Mouse (Mus musculus): Measurements from ENCODE around the gene Tmem72.

Tmem72 gene

GRCm38 (mm10) chr6:116716666-116717065 is at the start of gene Tmem72:
Gene Tmem72 (minus strand): TSS chr6:116716913.
- no peak for DNase-seq (ENCODE audit: low read depth)

DNA sequence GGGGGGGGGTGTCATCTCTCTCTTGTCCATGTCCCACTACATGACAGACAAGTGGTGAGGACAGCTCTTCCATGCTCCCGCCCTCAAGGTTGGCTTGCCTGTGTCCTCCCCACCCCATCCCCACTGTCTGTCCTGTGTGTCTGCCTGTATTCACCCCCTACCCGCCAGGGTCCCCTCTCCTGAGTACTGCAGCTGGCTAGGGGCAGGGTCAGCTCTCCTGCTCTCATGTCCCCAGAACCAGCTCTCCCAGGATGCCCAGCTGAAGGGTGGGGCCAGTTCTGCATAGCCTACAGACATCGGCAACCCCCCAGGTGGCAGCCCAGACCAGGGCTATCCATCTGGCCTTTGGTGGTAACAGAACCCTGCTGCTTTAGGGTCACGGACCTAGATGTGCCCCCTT is 47.8 kb upstream of the Tmem72 start:
- DNase-seq (ENCODE audit: low read depth), result no peak

DNA sequence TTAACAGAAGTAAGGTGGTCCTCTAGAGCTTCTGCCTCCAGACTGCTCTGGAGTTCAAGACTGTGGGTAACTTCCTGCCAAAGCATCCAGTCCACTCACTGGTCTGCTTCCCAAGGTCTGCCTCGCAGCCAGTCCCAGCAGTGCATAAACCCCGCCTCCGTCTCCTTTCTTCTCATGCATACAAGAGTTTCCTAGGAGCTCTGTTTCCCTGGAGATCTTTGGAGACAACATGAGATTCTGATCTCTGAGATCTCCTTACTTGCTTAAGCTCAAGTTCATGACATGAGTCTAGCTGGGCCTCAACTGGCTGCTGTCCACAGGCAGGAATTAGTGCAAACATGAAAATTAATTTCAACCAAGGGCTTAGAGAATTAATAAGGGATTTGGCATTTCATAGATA is 45.6 kb upstream of the Tmem72 start:
- no peak for DNase-seq (ENCODE audit: low read depth)

- DNase-seq (ENCODE audit: low read depth), result no peak
Observed at GRCm38 (mm10) chr6:116760181-116760580, 43.5 kb upstream of the Tmem72 start.

GRCm38 (mm10) chr6:116756364-116756763 is 39.7 kb upstream of the Tmem72 start:
- DNase-seq (ENCODE audit: low read depth), result no peak

DNA sequence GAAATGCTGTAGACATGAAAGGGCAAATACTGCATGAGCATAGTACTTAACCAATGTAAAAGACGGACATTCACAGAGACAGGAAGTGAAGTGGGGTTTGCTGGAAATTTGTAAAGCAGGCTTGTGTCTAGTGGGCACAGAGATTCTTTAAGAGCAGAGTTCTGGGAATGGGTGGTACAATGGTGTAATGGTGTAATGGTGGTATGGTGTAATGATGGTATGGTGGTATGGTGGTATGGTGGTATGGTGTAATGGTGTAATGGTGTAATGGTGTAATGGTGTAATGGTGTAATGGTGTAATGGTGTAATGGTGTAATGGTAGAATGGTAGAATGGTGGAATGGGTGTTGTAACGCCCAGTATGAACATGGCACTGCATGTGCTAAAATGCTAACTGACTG is 21.3 kb upstream of the Tmem72 start:
- DNase-seq (ENCODE audit: low read depth), result no peak

DNA sequence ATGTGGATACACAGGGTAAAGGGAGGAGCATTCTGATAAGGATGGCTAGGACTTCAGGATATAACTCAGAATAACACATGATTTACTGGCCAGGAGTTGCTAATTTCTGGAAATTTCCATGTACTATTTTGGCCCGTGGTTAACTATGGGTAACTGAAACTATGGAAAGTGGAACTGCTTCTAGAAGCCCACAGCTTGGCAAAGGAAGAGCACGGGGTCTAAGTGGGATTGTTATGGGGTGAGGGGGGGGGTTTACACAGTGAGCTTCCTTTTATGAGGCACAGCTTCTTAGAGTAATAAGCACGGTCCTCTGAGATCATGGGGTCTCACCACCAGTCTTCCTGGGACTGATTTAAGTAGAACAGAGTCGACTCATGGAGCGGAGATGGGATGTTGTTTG is 18.6 kb upstream of the Tmem72 start:
- DNase-seq (ENCODE audit: low read depth), result no peak

GRCm38 (mm10) chr6:116733577-116733976 is 16.9 kb upstream of the Tmem72 start:
- DNase-seq (ENCODE audit: low read depth), result no peak

DNA sequence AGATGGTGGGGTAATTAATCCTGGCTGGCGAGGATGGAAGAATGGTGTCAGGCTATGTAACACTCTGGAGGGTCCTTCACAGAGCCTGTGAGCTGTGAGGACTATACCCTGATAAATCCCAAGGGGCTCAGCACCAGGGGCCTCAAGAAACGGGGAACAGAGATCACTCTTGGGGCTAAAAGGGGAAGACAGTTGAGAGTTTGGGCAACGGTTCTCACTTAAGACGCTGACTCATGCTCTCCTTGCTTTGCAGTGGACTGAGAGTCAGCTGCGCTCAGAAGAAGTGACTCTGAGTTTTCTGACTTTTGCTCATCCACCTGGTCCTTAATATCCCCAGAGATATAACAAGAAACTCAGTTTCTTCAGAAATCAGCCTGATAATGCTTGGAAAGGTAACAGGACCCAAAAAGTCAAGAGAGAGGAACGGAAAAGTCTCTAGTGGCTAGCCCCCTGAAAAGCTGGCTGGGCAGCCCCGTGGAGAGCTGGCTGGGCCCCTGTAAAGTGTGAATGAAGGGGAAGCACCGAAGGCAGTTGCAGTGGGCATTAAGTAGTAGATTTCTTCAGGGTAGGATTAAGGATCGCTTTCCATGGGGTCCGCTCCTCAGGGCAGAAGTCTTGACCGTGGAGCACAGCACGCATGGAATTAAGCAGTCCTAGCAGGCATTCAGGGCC is 7.9 kb upstream of the Tmem72 start:
- DNase-seq (ENCODE audit: low read depth), result peak; percentile 42

GRCm38 (mm10) chr6:116718920-116719319 is 2.2 kb upstream of the Tmem72 start:
- no peak for DNase-seq (ENCODE audit: low read depth)

DNA sequence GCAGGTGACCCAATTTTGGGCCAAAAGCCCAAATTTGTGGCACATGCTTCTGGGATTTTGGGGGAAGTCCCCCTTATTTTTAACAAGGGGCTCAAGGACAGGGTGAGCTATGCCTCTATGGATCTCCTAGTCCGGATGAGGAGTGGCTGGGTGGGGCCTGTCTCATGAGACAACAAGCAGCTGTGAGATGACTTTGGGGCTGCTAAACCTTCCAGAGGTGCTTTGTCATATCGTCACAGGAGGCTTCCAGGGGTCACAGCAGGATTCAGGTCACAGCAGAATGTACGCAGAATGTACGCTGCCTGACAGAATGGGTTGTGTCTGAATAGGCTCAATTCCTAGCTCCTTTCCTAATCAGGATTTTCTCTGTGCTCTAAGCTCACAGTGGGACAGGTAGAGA is 1.6 kb upstream of the Tmem72 start:
- DNase-seq (ENCODE audit: low read depth), result no peak

DNA sequence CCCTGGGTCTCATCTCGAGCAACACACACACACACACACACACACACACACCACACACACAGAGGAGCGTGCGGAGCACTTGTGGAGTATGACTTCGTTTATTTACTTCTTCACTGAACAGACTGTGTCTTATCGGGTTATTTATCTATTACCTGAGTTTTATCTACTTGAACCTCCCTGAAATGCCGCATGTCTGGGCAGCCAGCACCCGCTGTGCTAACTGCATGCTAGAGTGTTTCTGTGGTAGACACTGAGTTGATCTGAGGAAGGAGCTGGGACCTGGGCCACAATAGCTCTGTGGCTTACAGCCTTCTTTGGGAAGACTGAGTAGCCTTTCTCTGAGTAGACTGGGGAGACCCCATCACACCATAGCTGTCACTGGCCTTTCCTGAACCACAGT is 1.1 kb upstream of the Tmem72 start:
- DNase-seq (ENCODE audit: low read depth), result no peak

DNA sequence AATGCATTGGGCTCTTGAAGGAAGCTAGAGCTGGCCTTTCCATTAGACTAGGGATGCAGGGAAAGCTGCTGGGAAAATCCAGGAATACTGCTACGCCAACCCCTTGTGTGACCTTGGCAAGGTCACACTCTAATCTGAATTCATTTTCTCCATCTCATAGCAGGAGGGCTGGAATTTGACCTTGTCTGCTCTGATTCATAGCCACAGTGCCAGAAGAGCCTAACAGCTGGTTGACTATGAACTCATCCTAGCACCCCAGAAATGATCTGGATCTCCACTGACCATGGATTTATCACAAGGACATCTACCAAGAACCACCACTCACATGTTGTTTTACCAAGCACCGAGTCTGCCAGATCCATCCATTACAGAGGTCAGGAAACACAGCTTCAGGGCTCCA is 1.5 kb downstream of the Tmem72 start:
- DNase-seq (ENCODE audit: low read depth), result no peak

DNA sequence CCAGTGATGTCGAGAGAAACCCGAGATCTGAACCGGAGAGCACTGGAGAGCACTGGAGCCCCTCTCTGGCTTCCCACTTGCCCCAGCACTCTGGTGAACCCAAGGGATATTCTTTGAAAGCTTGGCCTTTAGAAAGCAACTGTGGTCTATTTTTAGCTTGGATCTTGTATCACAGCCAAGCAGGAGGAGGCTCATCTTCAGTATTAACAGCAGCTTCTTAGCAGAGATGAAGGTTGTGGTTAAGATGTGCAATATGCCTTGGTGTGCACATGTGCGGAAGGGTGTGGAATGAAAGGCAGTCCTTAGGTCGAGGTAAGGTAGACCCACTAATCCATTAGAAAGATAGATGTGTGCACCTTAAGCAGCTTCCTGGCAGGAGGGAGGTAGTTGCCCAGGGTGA is 2.1 kb downstream of the Tmem72 start:
- DNase-seq (ENCODE audit: low read depth), result no peak

GRCm38 (mm10) chr6:116713966-116714365 is 2.7 kb downstream of the Tmem72 start:
- no peak for DNase-seq (ENCODE audit: low read depth)

- no peak for DNase-seq (ENCODE audit: low read depth)
Observed at GRCm38 (mm10) chr6:116712503-116712902, 4.2 kb downstream of the Tmem72 start.

- DNase-seq (ENCODE audit: low read depth), result no peak
Observed at GRCm38 (mm10) chr6:116712062-116712461, 4.7 kb downstream of the Tmem72 start.

DNA sequence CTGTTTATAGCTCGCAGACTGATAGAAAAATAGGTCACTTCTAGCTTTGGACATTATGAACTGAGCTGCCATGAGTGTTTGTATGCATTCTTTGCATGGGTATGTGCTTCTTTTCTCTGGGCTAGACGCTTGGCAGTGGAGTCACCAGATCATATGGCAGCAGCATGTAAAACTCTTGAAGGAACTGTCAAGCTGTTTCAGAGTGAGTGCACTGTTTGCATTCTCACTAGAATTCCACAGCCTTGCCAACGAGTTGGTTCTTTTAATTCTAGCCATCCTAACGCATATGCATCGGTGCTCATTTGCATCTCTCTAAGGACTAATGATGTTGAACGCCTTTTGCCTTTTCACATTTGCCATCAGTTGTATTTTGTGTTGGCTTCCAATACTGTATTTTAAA is 12.4 kb downstream of the Tmem72 start:
- no peak for DNase-seq (ENCODE audit: low read depth)

GRCm38 (mm10) chr6:116700821-116701220 is 15.9 kb downstream of the Tmem72 start:
- DNase-seq (ENCODE audit: low read depth), result no peak

DNA sequence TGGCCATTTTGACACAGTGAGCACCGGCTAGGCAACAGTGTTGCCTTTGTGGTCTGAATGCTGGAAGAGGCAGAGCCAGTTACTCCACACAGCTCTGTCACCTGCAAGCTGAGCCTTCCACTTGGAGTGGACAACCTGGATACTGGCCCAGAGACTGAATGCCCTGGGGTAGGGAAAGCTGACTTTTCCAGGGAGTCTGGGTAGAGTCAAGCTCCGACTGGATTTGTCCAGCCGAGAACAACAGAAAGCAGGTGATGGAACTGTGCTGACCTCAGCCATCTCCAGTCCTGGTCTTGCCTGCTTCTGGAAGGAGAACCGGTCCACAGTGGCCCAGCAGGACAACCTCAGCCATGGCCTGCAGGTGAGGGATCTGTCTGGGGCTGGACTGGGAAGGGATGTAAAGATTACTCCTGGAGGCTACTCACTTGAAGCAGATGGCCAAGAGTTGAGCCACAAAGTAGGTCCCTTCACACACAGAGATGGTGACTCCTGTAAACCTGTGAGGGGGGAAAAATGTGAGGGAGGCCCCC is 18.8 kb downstream of the Tmem72 start:
- DNase-seq (ENCODE audit: low read depth), result no peak

- peak; percentile 62 for DNase-seq (ENCODE audit: low read depth)
Observed at GRCm38 (mm10) chr6:116697413-116697812, 19.3 kb downstream of the Tmem72 start.

- no peak for DNase-seq (ENCODE audit: low read depth)
Observed at GRCm38 (mm10) chr6:116694346-116694745, 22.4 kb downstream of the Tmem72 start.

DNA sequence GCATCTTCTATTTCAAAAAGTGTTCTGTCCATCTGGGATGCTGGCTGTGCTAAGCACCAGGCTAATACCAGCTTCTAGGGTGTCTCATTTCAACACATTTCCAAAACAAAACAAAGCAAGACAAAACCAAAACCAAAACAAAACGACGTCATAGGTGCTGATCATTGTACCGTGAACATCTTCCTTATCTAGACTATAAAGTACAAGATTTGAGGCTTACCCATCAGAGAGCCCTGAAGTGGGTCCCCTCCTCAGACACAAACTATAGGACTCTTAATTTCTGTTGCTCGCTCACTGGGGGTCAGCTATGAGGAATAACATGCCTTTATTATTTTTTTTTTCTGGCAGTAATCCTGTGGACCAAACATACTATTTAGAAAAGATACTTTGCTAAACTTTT is 23.1 kb downstream of the Tmem72 start:
- no peak for DNase-seq (ENCODE audit: low read depth)

DNA sequence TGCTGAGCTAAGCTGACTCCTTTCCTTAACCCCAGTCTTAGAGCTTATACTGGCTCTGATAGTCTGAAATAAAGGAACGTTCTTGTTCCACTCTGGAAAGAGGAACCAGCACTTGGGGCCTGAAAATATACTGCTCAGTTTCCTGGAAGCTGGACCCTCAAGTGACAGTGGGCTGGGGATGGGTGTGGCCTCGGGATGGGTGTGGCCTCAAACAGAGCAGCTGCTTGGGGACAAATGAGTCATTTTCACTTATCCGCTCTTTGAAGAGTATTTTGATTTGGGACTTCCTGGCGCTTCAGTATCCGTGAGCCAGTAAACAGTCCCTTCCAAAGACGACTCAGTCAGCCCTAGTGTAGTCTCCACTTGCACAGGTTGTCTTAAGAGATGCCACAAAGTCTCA is 34.4 kb downstream of the Tmem72 start:
- peak; percentile 77 for DNase-seq (ENCODE audit: low read depth)

All from c-Kit-positive CD71-negative TER-119-negative erythroid progenitor cells, embryonic 14.5 days (primary cell).